Mouse (Mus musculus) layer of hippocampus, adult 9-11 months (tissue): ENCODE measurements around the gene Tnfrsf23.
A peak's percentile ranks its signal among the peaks of the same experiment; 100 is the strongest.
"Not testable (repeated sequence)": the region's sequence is repeated elsewhere in the genome, so short reads cannot be mapped to it uniquely, and the experiment has no call there.

Experiments
- DNase-seq: peaks from one replicate; pipeline ENCODE4 v3.0.0; 2022

Gene Tnfrsf23

GRCm38 (mm10) chr7:143681566-143681965, 4.1 kb downstream of the Tnfrsf23 start:
- DNase-seq, result no peak

GRCm38 (mm10) chr7:143680836-143681235, 4.8 kb downstream of the Tnfrsf23 start:
- DNase-seq, result not testable (repeated sequence)

- DNase-seq, result not testable (repeated sequence)
Observed at GRCm38 (mm10) chr7:143679650-143680049, 6.0 kb downstream of the Tnfrsf23 start.

GRCm38 (mm10) chr7:143666427-143667311, 19.0 kb downstream of the Tnfrsf23 start:
- DNase-seq, result no peak

GRCm38 (mm10) chr7:143663470-143663869, 22.2 kb downstream of the Tnfrsf23 start:
- DNase-seq, result no peak

GRCm38 (mm10) chr7:143660797-143661196, 24.9 kb downstream of the Tnfrsf23 start:
- no peak for DNase-seq

GRCm38 (mm10) chr7:143649769-143650346, 35.8 kb downstream of the Tnfrsf23 start:
- DNase-seq, result not testable (repeated sequence)

- DNase-seq, result peak; percentile 81
Observed at GRCm38 (mm10) chr7:143649034-143649768, 36.5 kb downstream of the Tnfrsf23 start, which contains the start of gene Tnfrsf22. Gene Tnfrsf22 (minus strand): TSS chr7:143649661.

- DNase-seq, result not testable (repeated sequence)
Observed at GRCm38 (mm10) chr7:143643949-143644348, 41.7 kb downstream of the Tnfrsf23 start.

GRCm38 (mm10) chr7:143636674-143637073, 49.0 kb downstream of the Tnfrsf23 start:
- no peak for DNase-seq

GRCm38 (mm10) chr7:143631503-143631902, 54.2 kb downstream of the Tnfrsf23 start:
- DNase-seq, result no peak

GRCm38 (mm10) chr7:143629501-143629900, 56.2 kb downstream of the Tnfrsf23 start:
- DNase-seq, result no peak

- no peak for DNase-seq
Observed at GRCm38 (mm10) chr7:143628540-143628939, 57.1 kb downstream of the Tnfrsf23 start, which contains the start of gene Tnfrsf26. Gene Tnfrsf26 (minus strand): TSS chr7:143628722.

GRCm38 (mm10) chr7:143627555-143628286, 58.0 kb downstream of the Tnfrsf23 start:
- no peak for DNase-seq

- DNase-seq, result no peak
Observed at GRCm38 (mm10) chr7:143626178-143626577, 59.5 kb downstream of the Tnfrsf23 start.

- no peak for DNase-seq
Observed at GRCm38 (mm10) chr7:143625151-143625550, 60.5 kb downstream of the Tnfrsf23 start.

GRCm38 (mm10) chr7:143624561-143624960, 61.1 kb downstream of the Tnfrsf23 start:
- DNase-seq, result no peak

- no peak for DNase-seq
Observed at GRCm38 (mm10) chr7:143620951-143621350, 64.7 kb downstream of the Tnfrsf23 start.
